Mouse (Mus musculus) urinary bladder, postnatal 25 days (tissue): ENCODE results near the gene Dock8.

Source experiments
- DNase-seq: peaks from one replicate; pipeline ENCODE4 v3.0.0; 2022; ENCODE audit warnings: low spot score

Dock8 gene

GRCm38 (mm10) chr19:24999201-24999886 is at the start of gene Dock8:
Gene Dock8, plus strand, starts transcription at chr19:24999534.
- DNase-seq = peak; percentile 60

- no peak for DNase-seq
Measured at GRCm38 (mm10) chr19:24958531-24958930, 40.8 kb upstream of the Dock8 start.

GRCm38 (mm10) chr19:24961172-24961962 is 38.0 kb upstream of the Dock8 start, which contains the start of gene Cbwd1:
Gene Cbwd1, minus strand, starts transcription at chr19:24961610.
- peak; percentile 96 for DNase-seq

DNA sequence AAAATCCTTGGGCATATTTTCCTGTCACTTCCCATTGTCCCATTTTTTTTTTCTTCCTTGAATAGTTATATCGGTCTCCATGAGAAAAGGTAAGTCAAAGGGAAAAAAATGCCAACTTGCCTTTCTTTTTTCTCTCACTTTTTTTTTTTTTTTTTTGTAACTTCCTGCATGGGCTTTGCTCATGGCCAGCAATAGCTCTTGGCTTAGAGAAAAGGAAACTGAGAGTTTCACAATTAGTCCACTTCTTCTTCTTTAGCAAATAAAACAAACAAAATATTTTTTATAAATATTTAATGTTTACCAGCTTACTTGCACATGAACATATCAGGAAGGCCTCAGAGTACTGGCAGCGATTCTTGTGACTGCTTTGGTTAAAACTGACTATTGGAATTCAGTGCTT is 33.1 kb upstream of the Dock8 start:
- DNase-seq = no peak

DNA sequence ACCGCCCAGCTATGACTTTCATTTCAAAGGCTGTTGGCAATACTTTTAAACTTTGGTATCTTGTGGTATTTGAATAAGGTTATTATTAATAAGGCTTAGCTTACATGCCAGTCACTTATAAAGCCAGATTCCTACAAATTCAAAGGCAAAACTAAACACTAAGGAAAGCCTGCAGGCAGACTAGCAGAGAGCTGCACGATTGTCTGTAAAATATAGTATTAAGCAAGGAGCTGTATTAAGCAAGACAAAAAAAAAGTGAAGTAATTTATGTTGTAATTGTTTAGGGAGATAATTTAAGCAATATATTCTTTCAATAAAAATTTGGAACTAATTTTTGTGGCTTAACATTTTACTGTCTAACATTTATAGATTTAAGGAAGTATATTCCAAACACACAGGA is 32.4 kb upstream of the Dock8 start:
- no peak for DNase-seq

- DNase-seq = no peak
Measured at GRCm38 (mm10) chr19:24971307-24971706, 28.0 kb upstream of the Dock8 start.

DNA sequence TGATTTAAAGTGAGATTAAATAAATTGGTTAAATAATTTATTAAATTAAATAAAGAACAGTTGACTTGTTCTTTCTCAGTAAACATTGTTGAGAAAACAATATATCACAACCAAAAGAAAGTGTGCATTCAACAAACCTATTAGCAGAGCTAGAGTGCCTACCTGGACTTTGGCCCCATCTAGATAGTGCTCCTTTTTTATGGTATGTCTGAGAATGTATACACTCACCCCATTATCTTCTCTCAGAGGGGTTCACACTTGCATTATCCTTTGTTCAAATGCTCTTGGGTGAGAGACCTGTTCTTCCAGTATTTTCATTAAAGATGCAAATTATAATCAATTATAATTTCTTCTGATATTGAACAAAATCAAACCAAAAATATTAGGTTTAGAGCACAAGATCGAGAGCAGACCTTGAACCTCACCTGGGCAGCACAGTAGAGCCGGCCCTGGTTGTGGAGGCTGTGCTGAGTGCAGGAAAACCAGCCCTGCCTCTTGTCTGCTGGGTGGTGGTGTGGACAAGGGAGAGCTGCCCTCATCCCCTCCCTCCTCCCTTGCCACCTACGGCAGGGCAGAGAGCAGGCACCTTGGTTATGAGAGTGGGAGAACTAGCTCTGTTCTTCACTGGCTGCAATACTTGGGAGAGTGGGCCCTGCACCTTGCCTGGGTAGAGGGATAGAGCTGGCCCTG is 26.5 kb upstream of the Dock8 start:
- no peak for DNase-seq

GRCm38 (mm10) chr19:24977991-24978390 is 21.3 kb upstream of the Dock8 start:
- DNase-seq = no peak

GRCm38 (mm10) chr19:24978852-24979842 is 20.2 kb upstream of the Dock8 start:
- no peak for DNase-seq

- no peak for DNase-seq
Measured at GRCm38 (mm10) chr19:24981294-24981693, 18.0 kb upstream of the Dock8 start.

- no peak for DNase-seq
Measured at GRCm38 (mm10) chr19:24983050-24983449, 16.3 kb upstream of the Dock8 start.

- DNase-seq = no peak
Measured at GRCm38 (mm10) chr19:24983857-24984498, 15.4 kb upstream of the Dock8 start.

DNA sequence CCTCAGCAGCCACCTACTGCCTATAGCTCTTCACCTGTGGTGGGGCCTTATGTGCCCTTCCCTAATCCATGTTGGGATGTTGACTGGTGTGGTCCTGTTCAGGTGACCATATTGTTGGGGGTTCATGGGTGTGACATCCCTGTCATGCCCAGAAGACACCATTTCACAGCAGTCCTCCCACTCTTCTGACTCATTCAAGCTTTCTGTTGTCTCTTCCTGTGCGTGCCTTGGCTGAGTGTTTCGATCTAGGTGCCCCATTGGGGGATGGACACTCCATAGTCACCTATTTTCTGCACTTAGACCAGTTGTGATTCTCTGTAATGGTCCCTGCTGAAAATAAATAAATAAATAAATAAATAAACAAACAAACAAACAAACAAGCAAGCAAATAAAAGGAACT is 14.3 kb upstream of the Dock8 start:
- no peak for DNase-seq

- no peak for DNase-seq
Measured at GRCm38 (mm10) chr19:24987355-24987754, 12.0 kb upstream of the Dock8 start.

DNA sequence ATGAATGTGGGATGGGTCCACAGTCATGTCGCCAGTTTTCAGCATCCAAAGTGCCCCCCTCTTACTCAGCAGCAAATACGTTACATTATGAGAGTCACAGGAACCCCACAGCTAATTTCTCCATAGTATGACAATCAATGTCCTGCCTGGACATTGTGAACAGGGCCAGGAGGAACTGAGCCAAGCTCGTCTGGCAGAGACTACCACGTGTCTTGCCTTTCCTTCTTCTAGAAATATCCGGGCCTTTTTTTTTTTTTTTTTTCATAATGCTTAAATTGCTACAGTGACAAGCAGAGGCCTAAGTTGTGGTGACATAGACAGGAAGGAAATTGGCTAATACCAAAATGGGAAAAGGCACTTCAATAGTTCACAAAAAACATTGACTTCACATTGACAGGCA is 10.5 kb upstream of the Dock8 start:
- DNase-seq = no peak

GRCm38 (mm10) chr19:24990138-24990822 is 9.1 kb upstream of the Dock8 start:
- DNase-seq = no peak

GRCm38 (mm10) chr19:24993526-24993925 is 5.8 kb upstream of the Dock8 start:
- DNase-seq = no peak

DNA sequence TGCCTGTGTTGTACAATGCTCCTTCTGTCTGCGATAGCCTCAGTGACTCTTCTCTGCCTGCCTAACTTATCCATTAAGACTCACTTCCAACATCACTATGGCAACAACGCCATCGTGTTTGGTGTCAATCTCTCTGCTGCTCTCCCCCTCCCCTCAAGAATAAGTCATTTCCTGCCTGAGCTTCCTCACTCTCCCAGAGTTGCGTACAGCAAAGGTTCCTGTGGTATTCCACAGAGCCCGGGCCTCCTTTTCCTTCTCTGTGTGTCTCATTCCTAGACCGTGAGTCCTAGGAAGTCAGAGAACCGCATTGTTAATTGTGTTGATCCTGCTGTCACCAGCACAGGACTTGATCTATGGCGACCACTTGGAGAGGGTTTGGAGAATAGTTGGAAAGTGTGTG is 4.4 kb upstream of the Dock8 start:
- no peak for DNase-seq

DNA sequence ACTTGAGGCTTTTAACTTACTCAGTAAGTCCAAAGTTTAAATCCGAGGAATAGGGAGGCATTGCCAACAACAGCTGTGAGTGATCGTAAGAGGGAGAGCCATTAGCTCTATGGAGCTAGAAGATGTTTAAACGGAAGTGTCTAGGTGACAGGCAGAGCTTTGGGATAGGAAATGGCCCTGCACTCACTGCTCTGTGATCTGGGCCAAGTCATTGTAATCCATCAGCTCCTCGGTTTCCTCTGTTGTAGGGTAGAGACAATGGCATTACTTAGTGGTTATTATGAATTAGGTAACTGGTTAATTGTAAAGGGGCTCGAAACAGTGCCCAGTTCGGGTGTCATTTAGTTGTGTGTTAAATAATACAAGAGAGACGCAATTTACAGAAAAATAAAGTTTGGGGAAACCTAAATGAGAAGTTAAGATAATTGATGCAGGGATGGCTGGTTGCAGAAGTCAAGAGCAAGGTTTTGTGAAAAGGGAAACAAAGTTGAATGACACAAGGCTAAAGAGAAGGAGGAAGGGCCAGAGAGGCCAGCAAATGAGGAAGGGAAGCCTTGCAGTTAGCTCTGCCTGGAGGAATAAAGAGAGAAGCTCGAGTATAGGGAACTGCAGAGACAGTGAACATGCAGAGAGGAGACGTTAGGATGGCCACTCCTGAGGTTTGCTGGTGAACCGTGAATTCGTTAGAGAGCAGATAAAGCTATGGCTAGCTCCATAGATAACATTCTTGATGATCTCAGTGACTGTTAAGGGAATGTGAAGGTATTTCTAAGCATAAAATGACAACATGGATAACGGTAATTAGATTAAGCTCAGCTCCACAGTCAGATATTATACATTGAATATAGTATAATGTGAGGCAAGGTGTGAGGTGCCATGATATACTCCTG is 2.3 kb upstream of the Dock8 start:
- DNase-seq = no peak

- no peak for DNase-seq
Measured at GRCm38 (mm10) chr19:24998561-24998960, 773 bp upstream of the Dock8 start.
